Mouse (Mus musculus): Measurements from ENCODE around the gene Rrp12. TPM values are rescaled to one million over a fixed set of nuclear protein-coding genes. Genes with fewer than 3 reads are reported as not detected.

The Rrp12 gene
- total RNA-seq, 2 experiments from 2014 or later: 2.1 TPM; not detected in 1

DNA sequence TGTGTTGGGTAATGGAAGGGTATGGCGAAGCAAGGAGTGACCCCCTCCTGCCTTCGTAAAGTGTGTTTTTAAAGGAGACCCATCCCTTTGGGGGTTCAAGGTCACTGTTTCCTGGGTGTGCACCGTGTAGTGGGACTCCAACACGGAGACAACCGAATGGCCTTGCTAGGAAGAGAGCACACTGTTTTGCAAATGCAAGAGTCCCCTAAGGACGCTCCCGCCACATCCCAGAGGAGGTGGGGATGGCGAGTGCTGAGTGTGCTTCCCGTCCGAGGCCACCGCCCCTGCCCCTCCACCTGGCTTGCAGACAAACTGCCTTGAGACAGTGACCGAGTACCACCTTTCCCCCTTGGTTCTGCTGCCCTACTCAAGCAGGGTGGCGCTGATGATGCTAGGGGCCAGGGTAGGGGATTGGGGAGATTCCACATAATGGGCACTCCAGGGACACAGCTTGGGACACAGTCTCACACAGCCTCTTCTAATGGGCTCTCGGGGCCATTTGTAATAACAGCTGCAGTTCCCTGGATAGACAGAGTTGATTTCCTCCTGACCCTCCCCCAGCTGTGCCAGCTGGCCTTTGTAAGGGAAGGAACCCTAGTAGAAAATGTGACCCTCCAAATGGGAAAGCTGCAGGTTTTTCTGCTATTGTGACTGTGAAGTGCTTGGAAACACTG is 64.1 kb downstream of the Rrp12 start:
- no peak for ATAC-seq (replicated peaks; ENCODE audit: low FRiP score, poor library complexity, severe bottlenecking)

DNA sequence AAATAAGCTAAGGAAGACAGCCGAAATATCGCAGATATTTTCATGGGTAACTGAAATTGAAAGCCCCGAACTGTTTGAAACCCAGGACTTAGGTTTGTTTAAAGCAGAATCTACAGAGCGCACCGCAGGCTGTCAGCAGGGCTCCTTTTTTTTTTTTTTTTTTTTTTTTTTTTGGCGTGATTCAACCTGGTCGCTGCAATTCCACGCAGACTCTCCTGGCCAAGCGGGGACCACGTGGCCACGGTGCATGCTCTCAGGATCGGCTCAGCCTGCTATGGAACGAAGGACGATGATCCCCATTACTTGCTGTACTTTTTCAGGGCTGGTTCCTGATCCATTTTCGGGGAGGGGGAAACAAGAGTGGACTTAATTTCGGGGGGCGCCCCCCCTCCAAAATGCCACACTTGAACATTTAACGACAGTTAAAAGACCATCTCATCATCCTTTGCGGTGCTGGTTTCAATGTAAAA is 64.8 kb downstream of the Rrp12 start:
- no peak for ATAC-seq (replicated peaks; ENCODE audit: low FRiP score, poor library complexity, severe bottlenecking)

- peak; percentile 45; the same call in 1 of the 2 replicates for ATAC-seq (replicated peaks; ENCODE audit: low FRiP score, poor library complexity, severe bottlenecking)
Observed at GRCm38 (mm10) chr19:41830106-41831031, 65.6 kb downstream of the Rrp12 start.

GRCm38 (mm10) chr19:41829381-41830105 is 66.4 kb downstream of the Rrp12 start, which contains the start of gene Frat1:
Gene Frat1 (plus strand): TSS chr19:41829970.
- ATAC-seq (replicated peaks; ENCODE audit: low FRiP score, poor library complexity, severe bottlenecking): peak; percentile 91

GRCm38 (mm10) chr19:41828941-41829340 is 67.0 kb downstream of the Rrp12 start:
- no peak for ATAC-seq (replicated peaks; ENCODE audit: low FRiP score, poor library complexity, severe bottlenecking)

DNA sequence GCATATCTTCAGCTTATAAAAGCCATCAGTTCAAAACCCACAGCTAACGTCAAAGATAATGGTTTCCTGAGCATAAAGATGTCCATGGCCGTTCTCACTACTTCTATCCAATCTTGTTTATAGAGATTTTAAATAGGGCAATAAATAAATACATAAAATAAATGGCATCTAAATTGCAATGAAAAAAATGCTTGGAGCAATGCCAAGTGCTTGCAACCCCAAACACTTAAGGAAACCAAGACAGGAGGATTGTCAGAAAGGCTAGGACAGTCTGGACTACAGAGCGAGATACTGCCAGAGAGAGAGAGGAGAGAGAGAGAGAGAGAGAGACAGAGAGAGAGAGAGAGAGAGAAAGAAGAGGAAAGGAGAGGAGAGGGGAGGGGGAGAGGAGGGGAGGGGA is 69.4 kb downstream of the Rrp12 start:
- ATAC-seq (replicated peaks; ENCODE audit: low FRiP score, poor library complexity, severe bottlenecking): no peak

- ATAC-seq (replicated peaks; ENCODE audit: low FRiP score, poor library complexity, severe bottlenecking): no peak
Observed at GRCm38 (mm10) chr19:41824950-41825349, 71.0 kb downstream of the Rrp12 start.

GRCm38 (mm10) chr19:41822589-41822988 is 73.4 kb downstream of the Rrp12 start:
- ATAC-seq (replicated peaks; ENCODE audit: low FRiP score, poor library complexity, severe bottlenecking): no peak

DNA sequence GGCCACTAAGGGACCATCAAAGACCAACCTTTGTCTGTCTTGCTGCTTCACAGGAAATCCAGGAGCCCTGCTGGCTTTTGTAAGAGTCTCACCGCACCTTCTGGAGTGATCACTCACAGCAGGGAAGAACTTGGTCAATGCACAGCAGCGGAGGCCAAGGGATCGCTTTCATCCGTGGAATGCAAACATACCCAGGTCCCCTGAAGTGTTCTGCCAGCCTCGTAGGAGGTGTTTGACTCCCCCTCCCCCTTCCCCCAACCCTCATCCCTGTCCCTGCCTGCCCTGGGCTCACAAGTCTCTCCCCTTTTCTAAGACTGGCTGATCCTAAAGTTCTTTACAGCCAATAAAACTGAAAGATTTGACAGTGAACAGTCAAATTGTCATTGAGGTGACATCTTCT is 74.5 kb downstream of the Rrp12 start:
- ATAC-seq (replicated peaks; ENCODE audit: low FRiP score, poor library complexity, severe bottlenecking): no peak

DNA sequence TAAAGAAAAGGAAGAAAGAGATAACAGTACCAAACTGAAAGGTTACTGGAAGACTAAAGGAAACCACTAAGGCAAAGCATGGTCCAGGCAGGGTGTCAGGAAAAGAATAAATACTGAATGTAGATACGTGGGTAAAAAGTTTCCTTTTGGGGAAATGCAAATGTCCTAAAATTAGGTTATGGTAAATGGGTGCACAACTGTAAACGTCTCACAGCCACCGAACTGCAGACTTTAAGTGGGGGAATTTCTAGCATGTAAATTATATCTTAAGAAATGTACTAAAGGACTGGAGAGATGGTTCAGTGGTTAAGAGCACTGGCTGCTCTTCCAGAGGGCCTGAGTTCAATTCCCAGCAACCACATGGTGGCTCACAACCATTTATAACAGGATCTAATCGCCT is 77.2 kb downstream of the Rrp12 start:
- no peak for ATAC-seq (replicated peaks; ENCODE audit: low FRiP score, poor library complexity, severe bottlenecking)

- no peak for ATAC-seq (replicated peaks; ENCODE audit: low FRiP score, poor library complexity, severe bottlenecking)
Observed at GRCm38 (mm10) chr19:41817325-41817724, 78.6 kb downstream of the Rrp12 start.

GRCm38 (mm10) chr19:41816915-41817314 is 79.1 kb downstream of the Rrp12 start:
- ATAC-seq (replicated peaks; ENCODE audit: low FRiP score, poor library complexity, severe bottlenecking): no peak

- no peak for ATAC-seq (replicated peaks; ENCODE audit: low FRiP score, poor library complexity, severe bottlenecking)
Observed at GRCm38 (mm10) chr19:41816410-41816809, 79.6 kb downstream of the Rrp12 start.

GRCm38 (mm10) chr19:41813374-41813773 is 82.6 kb downstream of the Rrp12 start:
- ATAC-seq (replicated peaks; ENCODE audit: low FRiP score, poor library complexity, severe bottlenecking): no peak

Other genes starting within 250 kb of the Rrp12 start
- gene Slit1, start 152.5 kb downstream of the Rrp12 start, total RNA-seq (2015; ENCODE audit: low replicate concordance): 1.1 and 1.7 TPM in 2 replicates
- gene Slit1, start 152.5 kb downstream of the Rrp12 start, total RNA-seq (2017; ENCODE audit: low replicate concordance): 1.0 and 1.6 TPM in 2 replicates
- 83.4 and 100 TPM in 2 replicates for gene Arhgap19, start 94.1 kb downstream of the Rrp12 start, total RNA-seq (2015; ENCODE audit: low replicate concordance)
- 98.9 and 131 TPM in 2 replicates for gene Arhgap19, start 94.1 kb downstream of the Rrp12 start, total RNA-seq (2017; ENCODE audit: low replicate concordance)
- 3.2 and 3.8 TPM in 2 replicates for gene Frat1, start 66.2 kb downstream of the Rrp12 start, total RNA-seq (2015; ENCODE audit: low replicate concordance)
- 0.26 and 2.6 TPM in 2 replicates for gene Frat1, start 66.2 kb downstream of the Rrp12 start, total RNA-seq (2017; ENCODE audit: low replicate concordance)
- 5.4 TPM in 2 replicates for gene Frat2, start 48.0 kb downstream of the Rrp12 start, total RNA-seq (2015; ENCODE audit: low replicate concordance)
- 2.6 and 3.9 TPM in 2 replicates for gene Frat2, start 48.0 kb downstream of the Rrp12 start, total RNA-seq (2017; ENCODE audit: low replicate concordance)
- 102 and 109 TPM in 2 replicates for gene Pgam1, start 15.8 kb upstream of the Rrp12 start, total RNA-seq (2015; ENCODE audit: low replicate concordance)
- 17.3 and 26.3 TPM in 2 replicates for gene Pgam1, start 15.8 kb upstream of the Rrp12 start, total RNA-seq (2017; ENCODE audit: low replicate concordance)
- 16.9 and 21.0 TPM in 2 replicates for gene Exosc1, start 37.2 kb upstream of the Rrp12 start, total RNA-seq (2015; ENCODE audit: low replicate concordance)
- gene Exosc1, start 37.2 kb upstream of the Rrp12 start, total RNA-seq (2017; ENCODE audit: low replicate concordance): 7.1 and 14.1 TPM in 2 replicates
- 21.4 and 31.4 TPM in 2 replicates for gene Zdhhc16, start 37.3 kb upstream of the Rrp12 start, total RNA-seq (2015; ENCODE audit: low replicate concordance)
- gene Zdhhc16, start 37.3 kb upstream of the Rrp12 start, total RNA-seq (2017; ENCODE audit: low replicate concordance): 15.1 and 25.8 TPM in 2 replicates
- gene Mms19, start 85.0 kb upstream of the Rrp12 start, total RNA-seq (2015; ENCODE audit: low replicate concordance): 20.5 and 73.5 TPM in 2 replicates
- gene Mms19, start 85.0 kb upstream of the Rrp12 start, total RNA-seq (2017; ENCODE audit: low replicate concordance): 10.1 and 15.4 TPM in 2 replicates
- gene Ubtd1, start 85.6 kb upstream of the Rrp12 start, total RNA-seq (2015; ENCODE audit: low replicate concordance): 4.3 TPM in 1 of 2 replicates, not detected in the other
- 8.2 TPM in 1 of 2 replicates, not detected in the other for gene Ubtd1, start 85.6 kb upstream of the Rrp12 start, total RNA-seq (2017; ENCODE audit: low replicate concordance)
- not detected in 2 replicates for gene Ankrd2, start 139.8 kb upstream of the Rrp12 start, total RNA-seq (2015; ENCODE audit: low replicate concordance)
- gene Ankrd2, start 139.8 kb upstream of the Rrp12 start, total RNA-seq (2017; ENCODE audit: low replicate concordance): not detected in 2 replicates
- not detected in 2 replicates for gene Hoga1, start 149.4 kb upstream of the Rrp12 start, total RNA-seq (2015; ENCODE audit: low replicate concordance)
- gene Hoga1, start 149.4 kb upstream of the Rrp12 start, total RNA-seq (2017; ENCODE audit: low replicate concordance): not detected in 2 replicates
- gene 4933411K16Rik, start 156.1 kb upstream of the Rrp12 start, total RNA-seq (2015; ENCODE audit: low replicate concordance): not detected in 2 replicates
- gene 4933411K16Rik, start 156.1 kb upstream of the Rrp12 start, total RNA-seq (2017; ENCODE audit: low replicate concordance): not detected in 2 replicates
- gene Morn4, start 190.2 kb upstream of the Rrp12 start, total RNA-seq (2015; ENCODE audit: low replicate concordance): not detected in 2 replicates
- gene Morn4, start 190.2 kb upstream of the Rrp12 start, total RNA-seq (2017; ENCODE audit: low replicate concordance): not detected in 2 replicates
- 2.5 and 3.4 TPM in 2 replicates for gene Pi4k2a, start 194.3 kb upstream of the Rrp12 start, total RNA-seq (2015; ENCODE audit: low replicate concordance)
- gene Pi4k2a, start 194.3 kb upstream of the Rrp12 start, total RNA-seq (2017; ENCODE audit: low replicate concordance): 2.1 and 3.3 TPM in 2 replicates
- gene Avpi1, start 232.9 kb upstream of the Rrp12 start, total RNA-seq (2015; ENCODE audit: low replicate concordance): 6.5 TPM in 1 of 2 replicates, not detected in the other
- gene Avpi1, start 232.9 kb upstream of the Rrp12 start, total RNA-seq (2017; ENCODE audit: low replicate concordance): 4.4 TPM in 1 of 2 replicates, not detected in the other